Mouse (Mus musculus) E14TG2a.4 (cell line): ENCODE results near the gene Sf3a2.

Experiments
- CTCF ChIP-seq: conservative IDR thresholded peaks from 2 replicates; pipeline ENCODE4 v1.5.1; 2014; ENCODE audit warnings: low read length
- POU5F1 ChIP-seq: IDR thresholded peaks from 2 replicates; pipeline ENCODE4 v1.6.1; 2014; ENCODE audit warnings: low read length, borderline replicate concordance

DNA sequence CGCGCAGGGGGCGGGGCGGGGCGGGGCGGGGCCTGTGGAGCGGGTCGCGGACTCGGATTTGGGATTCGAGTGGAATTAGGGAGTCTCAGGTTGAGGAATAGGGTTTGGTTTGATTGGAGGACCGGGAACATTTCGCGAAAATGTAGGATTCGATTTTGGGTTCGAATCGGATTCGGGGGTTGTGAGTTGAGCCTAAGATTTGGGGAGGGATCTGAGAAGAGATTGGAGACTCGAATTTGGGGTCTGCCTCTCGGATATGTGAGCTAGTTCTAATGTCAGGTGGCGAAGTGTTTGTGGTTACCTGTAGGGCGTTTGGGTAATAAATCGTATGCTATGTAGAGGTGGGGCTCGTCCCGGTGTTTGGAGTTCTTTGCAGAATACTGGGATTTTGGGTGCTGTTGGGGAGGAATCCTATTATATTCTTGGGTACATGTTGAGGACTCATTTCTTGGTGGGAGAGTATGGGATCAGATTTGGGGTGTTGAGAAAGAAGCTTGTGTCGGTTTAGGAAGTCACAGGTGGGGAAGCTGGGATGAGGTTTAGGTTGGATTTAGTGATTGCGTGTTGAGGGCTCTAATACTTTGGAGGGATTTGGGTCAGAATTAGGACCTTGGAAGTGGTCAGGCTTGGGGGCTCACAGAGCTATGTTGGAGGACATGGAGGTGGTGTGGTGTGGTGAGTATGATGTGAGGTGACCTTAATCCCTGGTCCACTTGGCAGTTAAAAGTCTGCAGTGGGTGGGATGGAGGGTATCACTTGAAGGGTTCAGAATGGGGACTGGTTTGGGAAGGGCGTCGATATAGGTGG lies 29.3 kb downstream of the Sf3a2 start:
- TF ChIP-seq CTCF (no peak), POU5F1 (no peak)
